In genomic region chr13:97017711-97018110, GRCm38 (mm10) we compare ENCODE assay signal across 43 mouse cellular contexts. TPM values are rescaled to one million over a fixed set of nuclear protein-coding genes. Genes with fewer than 3 reads are reported as not detected.
A peak's percentile ranks its signal among the peaks of the same experiment; 100 is the strongest.
DNase-seq lines count a peak whose midpoint lies in the region; ATAC-seq and TF ChIP-seq lines count a peak whose summit lies in the region.
"Had no signal": no experiment of that assay in that cellular context is flagged by ENCODE, and none has a peak within 500 bp of the region (broad histone marks: within the 10 kb centered on the region; RNA-seq: fewer than 3 reads in every experiment).

No protein-coding gene starts in this region.

- no peaks in the 10 kb centered on the region for H3K9me3 ChIP-seq in midbrain, postnatal 0 days (ENCODE audit: low read length)
- H3K9me3 ChIP-seq: embryonic facial prominence, embryonic 12.5 days; hindbrain, embryonic 10.5 days; kidney, embryonic 15.5 days; midbrain, embryonic 13.5 days had no signal

- no peak overlapping the region for H3K9ac ChIP-seq in midbrain, postnatal 0 days (replicated peaks; ENCODE audit: low read length, poor library complexity, severe bottlenecking)
- H3K9ac ChIP-seq: embryonic facial prominence, embryonic 12.5 days; heart, embryonic 13.5 days; kidney, embryonic 15.5 days; liver, embryonic 14.5 days; midbrain, embryonic 13.5 days had no signal

- WGBS in cerebellum, adult 2 months, result 30% methylated on average over 3 of the region's 3 CpGs
- 86% methylated on average over 3 of the region's 3 CpGs for WGBS in midbrain, postnatal 0 days

- no peak for TF ChIP-seq CTCF in cerebellum, adult 2 months (IDR thresholded peaks at IDR 0.05; ENCODE audit: borderline replicate concordance, insufficient read depth, low read depth, low read length)
- TF ChIP-seq CTCF in midbrain, postnatal 0 days (IDR thresholded peaks at IDR 0.05), result no peak

- peaks cover 4% of the 10 kb centered on the region; the same call in 1 of the 2 replicates for H3K4me1 ChIP-seq in cerebellum, adult 2 months (ENCODE audit: control insufficient read depth, insufficient read depth, low read length)
- H3K4me1 ChIP-seq in midbrain, postnatal 0 days (ENCODE audit: insufficient read depth, low read length), result no peaks in the 10 kb centered on the region
- H3K4me1 ChIP-seq: embryonic facial prominence, embryonic 12.5 days; hindbrain, embryonic 10.5 days; kidney, embryonic 15.5 days; midbrain, embryonic 13.5 days had no signal

- H3K4me2 ChIP-seq in midbrain, postnatal 0 days (ENCODE audit: low read depth, low read length, poor library complexity, severe bottlenecking), result no peak overlapping the region
- H3K4me2 ChIP-seq: embryonic facial prominence, embryonic 12.5 days; heart, embryonic 13.5 days; kidney, embryonic 15.5 days; midbrain, embryonic 13.5 days had no signal

- intact Hi-C loops in heart, postnatal 14 days (cut with DNase I), result no loop called here

- no peak for TF ChIP-seq POLR2A in cerebellum, adult 2 months (IDR thresholded peaks at IDR 0.05; ENCODE audit: borderline replicate concordance, insufficient read depth, low read length)

- H3K36me3 ChIP-seq in midbrain, postnatal 0 days (ENCODE audit: insufficient read depth, low read length), result no peaks in the 10 kb centered on the region
- H3K36me3 ChIP-seq: embryonic facial prominence, embryonic 12.5 days; heart, embryonic 13.5 days; hindbrain, embryonic 10.5 days; kidney, embryonic 15.5 days; midbrain, embryonic 13.5 days had no signal

- DNase-seq in heart, adult 11 months, result peak; percentile 13
- no peak for DNase-seq in heart, postnatal 14 days
- peak; percentile 56 for DNase-seq in brain, adult 2 months (ENCODE audit: low read depth, low spot score)
- DNase-seq in cerebellum, adult 2 months, result peak; percentile 52 to 75
- DNase-seq in cerebellum, postnatal 14 days, result peak; percentile 84 to 87
- DNase-seq in frontal cortex, postnatal 25 days (ENCODE audit: low spot score in 2 of 2), result no peak
- DNase-seq in kidney, adult 18-20 months, result no peak
- no peak for DNase-seq in midbrain, postnatal 0 days (ENCODE audit: low spot score)
- DNase-seq: adrenal gland, adult 2 months; embryo, embryonic 11 days; heart, postnatal 10 days; kidney, adult 11 months; kidney, postnatal 25 days; layer of hippocampus, postnatal 36 days; liver; lung, adult 2 months; lung, postnatal 10 days; thymus, adult 18-20 months; thymus, postnatal 36 days had no signal

- no peak for ATAC-seq in midbrain, postnatal 0 days (ENCODE audit: low FRiP score)
- ATAC-seq: activated CD4-positive, CD25-positive, alpha-beta regulatory T cell, adult 4 months; forebrain, embryonic 16.5 days; hindbrain, embryonic 16.5 days; midbrain, embryonic 13.5 days had no signal

- H3K27me3 ChIP-seq in cerebellum, adult 2 months (ENCODE audit: control insufficient read depth, insufficient read depth, low read length), result no peaks in the 10 kb centered on the region; the same call in 1 of the 2 replicates
- H3K27me3 ChIP-seq in midbrain, postnatal 0 days (ENCODE audit: insufficient read depth, low read length), result no peaks in the 10 kb centered on the region
- H3K27me3 ChIP-seq: CH12.LX; embryonic facial prominence, embryonic 12.5 days; heart, embryonic 13.5 days; kidney, embryonic 15.5 days; midbrain, embryonic 13.5 days had no signal

- no peak overlapping the region for H3K27ac ChIP-seq in cerebellum, adult 2 months (ENCODE audit: insufficient read depth, low read length)
- no peak overlapping the region for H3K27ac ChIP-seq in midbrain, postnatal 0 days (ENCODE audit: low read depth, low read length)
- H3K27ac ChIP-seq: embryonic facial prominence, embryonic 12.5 days; heart, embryonic 13.5 days; hindbrain, embryonic 10.5 days; kidney, embryonic 15.5 days; liver, embryonic 14.5 days; macrophage; midbrain, embryonic 13.5 days; stomach, postnatal 0 days had no signal

- H3K4me3 ChIP-seq in cerebellum, adult 2 months (replicated peaks; ENCODE audit: insufficient read depth, low read depth, low read length), result no peak overlapping the region
- H3K4me3 ChIP-seq in midbrain, postnatal 0 days (ENCODE audit: low read depth, low read length), result no peak overlapping the region
- H3K4me3 ChIP-seq: embryonic facial prominence, embryonic 12.5 days; heart, embryonic 13.5 days; hindbrain, embryonic 10.5 days; kidney, embryonic 15.5 days; midbrain, embryonic 13.5 days had no signal

RNA-seq across cellular contexts. Expression of gene 1700029F12Rik, which starts 16.5 kb away (rescaled TPM):
- total RNA-seq in heart, postnatal 14 days (2021), result not detected
- not detected in 2 replicates for polyA plus RNA-seq in cerebellum, adult 2 months (2012; rRNA removed)
- total RNA-seq in midbrain, postnatal 0 days (2014; rRNA removed), result not detected in 2 replicates
- polyA plus RNA-seq in midbrain, postnatal 0 days (2015; fragmentation: Nextera tagmentation; extraction: Ambion mirVana), result not detected in 2 replicates
- total RNA-seq: CH12.LX; ES-E14; gastrocnemius, adult 8-10 months; gastrocnemius, postnatal 4 days; heart, adult 8-10 months; heart, postnatal 10 days; layer of hippocampus, adult 8-10 months; layer of hippocampus, postnatal 36 days; left cerebral cortex, postnatal 10 days; megakaryocyte-erythroid progenitor cell, adult 5-6 weeks; monocyte, adult 5-6 weeks had no signal
- polyA plus RNA-seq: activated CD4-positive, CD25-positive, alpha-beta regulatory T cell, adult 4 months; C2C12; embryonic facial prominence, embryonic 12.5 days; forebrain, embryonic 16.5 days; heart, embryonic 13.5 days; hindbrain, embryonic 10.5 days; hindbrain, embryonic 16.5 days; kidney, embryonic 15.5 days; limb, embryonic 11.5 days; liver, embryonic 14.5 days; lung, adult 2 months; macrophage; midbrain, embryonic 13.5 days; neural tube, embryonic 14.5 days; stomach, postnatal 0 days had no signal

RNA-seq across cellular contexts. Expression of gene Fam169a, which starts 49.4 kb away (rescaled TPM):
- total RNA-seq in heart, postnatal 14 days (2021), result under 1 TPM; 0.24 to 0.29 TPM
- 11.0 and 11.9 TPM in 2 replicates for polyA plus RNA-seq in cerebellum, adult 2 months (2012; rRNA removed)
- 46.4 and 48.8 TPM in 2 replicates for total RNA-seq in midbrain, postnatal 0 days (2014; rRNA removed)
- polyA plus RNA-seq in midbrain, postnatal 0 days (2015; fragmentation: Nextera tagmentation; extraction: Ambion mirVana), result 28.8 and 29.9 TPM in 2 replicates
- total RNA-seq: gastrocnemius, postnatal 4 days had no signal
- polyA plus RNA-seq: lung, adult 2 months; small intestine, adult 2 months had no signal

Comparison
In these comparisons a context has a peak if more than half of its experiments do, and no peak if none do; other contexts are left out.
1. DNase-seq: peak in heart, adult 11 months (single experiment), brain, adult 2 months (single experiment), cerebellum, adult 2 months (2 of 2) and cerebellum, postnatal 14 days (2 of 2); none in heart, postnatal 14 days (0 of 2), frontal cortex, postnatal 25 days (0 of 2), kidney, adult 18-20 months (single experiment) and midbrain, postnatal 0 days (single experiment).
2. RNA of gene Fam169a, which starts 49.4 kb away (total RNA-seq): 46.4 to 48.8 TPM in midbrain, postnatal 0 days; 0.24 to 0.29 TPM in heart, postnatal 14 days; every median in the first group is over 10 times any median in the second.